Mouse (Mus musculus) left cerebral cortex, postnatal 14 days (tissue): Measurements from ENCODE around the gene Pik3r3. TPM values are rescaled to one million over a fixed set of nuclear protein-coding genes. Genes with fewer than 3 reads are reported as not detected.

ENCODE experiments used
- DNase-seq, 2 experiments: peaks; one replicate each; pipeline ENCODE4 v3.0.0; 2021 to 2022; ENCODE audit warnings: low spot score in 2 of 2, mixed read lengths in 1 of 2
- intact Hi-C: fragments of 180-260 bp; cut with DNase I; formaldehyde crosslinking; loops from one replicate; pipeline ENCODE4 v1.15.1; 2025
- total RNA-seq, 2 experiments: library from RNA; stranded (reverse); gene quantifications; 2 replicates each; pipeline ENCODE4 v1.2.3; 2021

Gene Pik3r3
- total RNA-seq, 2 experiments from 2014 or later = 39.6 to 46.0 TPM

GRCm38 (mm10) chr4:116329256-116329655, 107.8 kb downstream of the Pik3r3 start:
- intact Hi-C loops = no loop called here
- no peak for DNase-seq

- DNase-seq = no peak
- intact Hi-C loops = no loop called here
Observed at GRCm38 (mm10) chr4:116336294-116336693, 114.9 kb downstream of the Pik3r3 start.

DNA sequence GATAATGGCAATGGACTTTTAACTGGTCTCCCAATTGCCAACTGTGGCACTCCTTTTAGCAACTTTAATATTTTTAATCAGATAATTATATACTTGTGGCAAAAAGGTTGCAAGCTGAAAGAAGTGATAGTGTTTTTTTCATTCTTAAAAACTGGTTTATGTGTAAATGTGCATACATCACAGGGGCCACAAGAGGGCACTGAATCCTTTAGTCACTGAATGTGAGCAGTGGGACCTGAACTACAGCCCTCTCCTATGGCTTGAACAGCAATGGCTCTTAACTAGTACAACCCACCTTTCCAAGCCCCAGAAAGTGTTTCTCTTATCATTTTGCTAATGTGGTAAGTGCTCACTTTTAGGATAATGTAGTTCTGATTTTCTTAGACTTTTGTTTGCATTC, 120.7 kb downstream of the Pik3r3 start:
- intact Hi-C loops = loop anchor here (10.0 kb wide), 1 partner anchor 173 kb away; no protein-coding TSS in a partner anchor

GRCm38 (mm10) chr4:116352496-116352895, 131.1 kb downstream of the Pik3r3 start:
- DNase-seq = no peak
- intact Hi-C loops = no loop called here

More for the DNA sequence above, 120.7 kb downstream of the Pik3r3 start:
- peak; percentile 65 to 78 for DNase-seq

Other genes starting within 250 kb of the Pik3r3 start
- 10 to 100 TPM; 86.6 to 90.7 TPM for gene Faah, start 203.7 kb upstream of the Pik3r3 start, total RNA-seq
- gene Nsun4, start 167.7 kb upstream of the Pik3r3 start, total RNA-seq = 1 to 10 TPM; 8.5 to 9.1 TPM
- 100 to 1,000 TPM; 434 to 435 TPM for gene Uqcrh, start 146.5 kb upstream of the Pik3r3 start, total RNA-seq
- 10 to 100 TPM; 45.0 to 46.0 TPM for gene Lrrc41, start 146.3 kb upstream of the Pik3r3 start, total RNA-seq
- gene Rad54l, start 97.9 kb upstream of the Pik3r3 start, total RNA-seq = under 1 TPM; 0.55 to 0.82 TPM
- 10 to 100 TPM; 69.3 to 71.5 TPM for gene Pomgnt1, start 97.8 kb upstream of the Pik3r3 start, total RNA-seq
- 10 to 100 TPM; 23.3 to 29.5 TPM for gene Lurap1, start 70.3 kb upstream of the Pik3r3 start, total RNA-seq
- under 1 TPM in 1 of 2 experiments, not detected in 1; 0.47 TPM for gene Tspan1, start 54.0 kb upstream of the Pik3r3 start, total RNA-seq
- gene 1700042G07Rik, start 48.2 kb upstream of the Pik3r3 start, total RNA-seq = not detected
- 1 to 10 TPM in 1 of 2 experiments, not detected in 1; 2.0 TPM for gene Gm49337, start 48.2 kb upstream of the Pik3r3 start, total RNA-seq
- gene Mast2, start 242.6 kb downstream of the Pik3r3 start, total RNA-seq = 10 to 100 TPM; 93.4 to 95.0 TPM